Mouse (Mus musculus) embryonic facial prominence, embryonic 15.5 days (tissue): ENCODE results near the gene Gatm. TPM values are rescaled to one million over a fixed set of nuclear protein-coding genes. Genes with fewer than 3 reads are reported as not detected.
A peak's percentile ranks its signal among the peaks of the same experiment; 100 is the strongest.

Experiments
- ATAC-seq: fragments of 200-750 bp; cut with Nextera tagmentation; 2 replicates; pipeline ENCODE4 v1.8.0; 2017; ENCODE audit warnings: low read depth, moderate TSS enrichment; ENCODE audit not compliant: insufficient number of reproducible peaks, low FRiP score, low TSS enrichment
- H3K27ac ChIP-seq: fragments of 300-500 bp; sonication (generic); replicated peaks from 2 replicates; pipeline ENCODE4 v1.5.1; 2015; ENCODE audit warnings: mild to moderate bottlenecking, inconsistent platforms
- H3K27me3 ChIP-seq: fragments of 300-500 bp; sonication (generic); 2 replicates; pipeline ENCODE4 v1.6.1; 2015; ENCODE audit warnings: inconsistent platforms
- H3K36me3 ChIP-seq: fragments of 300-500 bp; sonication (generic); 2 replicates; pipeline ENCODE4 v1.6.1; 2015; ENCODE audit warnings: mild to moderate bottlenecking, inconsistent platforms
- H3K4me1 ChIP-seq: fragments of 300-500 bp; sonication (generic); 2 replicates; pipeline ENCODE4 v1.6.1; 2015; ENCODE audit warnings: inconsistent platforms
- H3K4me2 ChIP-seq: fragments of 300-500 bp; sonication (generic); replicated peaks from 2 replicates; pipeline ENCODE4 v1.6.1; 2015; ENCODE audit warnings: mild to moderate bottlenecking, inconsistent platforms
- H3K4me3 ChIP-seq: fragments of 300-500 bp; sonication (generic); replicated peaks from 2 replicates; pipeline ENCODE4 v1.5.1; 2015; ENCODE audit warnings: mild to moderate bottlenecking, inconsistent platforms
- H3K9ac ChIP-seq: fragments of 300-500 bp; sonication (generic); 2 replicates; pipeline ENCODE4 v1.6.1; 2015; ENCODE audit warnings: inconsistent platforms
- H3K9me3 ChIP-seq: fragments of 300-500 bp; sonication (generic); replicated peaks from 2 replicates; pipeline ENCODE4 v1.6.1; 2016; ENCODE audit warnings: inconsistent platforms
- WGBS: fragments of 180-500 bp; shearing (Covaris S2); methylation state at CpG from one replicate; pipeline ENCODE4 v1.1.7; 2015; 5-methylcytosine and 5-hydroxymethylcytosine counted together
- polyA plus RNA-seq: library from polyadenylated mRNA; unstranded; fragments of >200 nt; fragmentation: Nextera tagmentation; extraction: Ambion mirVana; gene quantifications from 2 replicates; pipeline ENCODE4 v1.2.1, GENCODE M21; 2015

Gene Gatm
- polyA plus RNA-seq: 42.3 and 48.4 TPM in 2 replicates

GRCm38 (mm10) chr2:122610746-122611653, at the start of gene Gatm:
Gatm (minus strand) TSS chr2:122611303.
- peaks cover 9% of the 10 kb centered on the region for H3K4me1 ChIP-seq
- peak; percentile 79 for ATAC-seq
- peak within 1 kb of the TSS; percentile 58; the same call in 1 of the 2 replicates for H3K27ac ChIP-seq

DNA sequence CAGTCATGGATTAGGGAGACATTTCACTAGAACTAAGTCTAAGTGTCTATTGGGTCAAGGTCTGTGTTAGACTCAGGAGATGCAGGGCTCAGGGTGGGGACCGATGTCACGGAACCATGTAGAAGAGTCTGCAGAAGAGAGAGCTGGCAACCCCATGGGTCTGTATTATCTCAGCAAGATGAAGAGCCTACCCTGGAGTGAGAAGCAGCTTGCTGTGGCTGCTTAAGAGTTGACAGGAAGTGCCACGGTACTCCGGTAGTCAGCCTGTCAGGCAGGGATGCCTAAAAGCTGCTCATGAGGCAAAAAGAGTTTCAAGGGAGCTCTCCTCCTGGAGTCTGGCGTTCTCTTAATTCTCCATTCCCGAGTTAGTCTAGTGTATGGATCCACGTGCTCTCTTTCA, 48.7 kb upstream of the Gatm start:
- no peak overlapping the region for H3K4me3 ChIP-seq
- no peaks in the 10 kb centered on the region for H3K9me3 ChIP-seq
- ATAC-seq: no peak
- no peaks in the 10 kb centered on the region for H3K36me3 ChIP-seq
- no peak overlapping the region for H3K27ac ChIP-seq
- no peak overlapping the region for H3K9ac ChIP-seq
- no peaks in the 10 kb centered on the region for H3K4me1 ChIP-seq
- no peak overlapping the region for H3K4me2 ChIP-seq
- 80% methylated on average over 7 of the region's 7 CpGs for WGBS
- H3K27me3 ChIP-seq: no peaks in the 10 kb centered on the region

More at GRCm38 (mm10) chr2:122610746-122611653, at the start of gene Gatm:
- H3K9ac ChIP-seq: 0 out of 2 replicates have a peak within 1 kb of the TSS, but pooled peaks have one; percentile 31
- no peaks in the 10 kb centered on the region for H3K9me3 ChIP-seq
- peak within 1 kb of the TSS; percentile 91 for H3K4me2 ChIP-seq
- H3K4me3 ChIP-seq: peak within 1 kb of the TSS; percentile 47
- 3% methylated on average over 48 of the region's 48 CpGs for whole genome bisulfite sequencing
- peaks cover 11% of the 10 kb centered on the region; the same call in 1 of the 2 replicates for H3K27me3 ChIP-seq
- H3K36me3 ChIP-seq: no peaks in the 10 kb centered on the region

DNA sequence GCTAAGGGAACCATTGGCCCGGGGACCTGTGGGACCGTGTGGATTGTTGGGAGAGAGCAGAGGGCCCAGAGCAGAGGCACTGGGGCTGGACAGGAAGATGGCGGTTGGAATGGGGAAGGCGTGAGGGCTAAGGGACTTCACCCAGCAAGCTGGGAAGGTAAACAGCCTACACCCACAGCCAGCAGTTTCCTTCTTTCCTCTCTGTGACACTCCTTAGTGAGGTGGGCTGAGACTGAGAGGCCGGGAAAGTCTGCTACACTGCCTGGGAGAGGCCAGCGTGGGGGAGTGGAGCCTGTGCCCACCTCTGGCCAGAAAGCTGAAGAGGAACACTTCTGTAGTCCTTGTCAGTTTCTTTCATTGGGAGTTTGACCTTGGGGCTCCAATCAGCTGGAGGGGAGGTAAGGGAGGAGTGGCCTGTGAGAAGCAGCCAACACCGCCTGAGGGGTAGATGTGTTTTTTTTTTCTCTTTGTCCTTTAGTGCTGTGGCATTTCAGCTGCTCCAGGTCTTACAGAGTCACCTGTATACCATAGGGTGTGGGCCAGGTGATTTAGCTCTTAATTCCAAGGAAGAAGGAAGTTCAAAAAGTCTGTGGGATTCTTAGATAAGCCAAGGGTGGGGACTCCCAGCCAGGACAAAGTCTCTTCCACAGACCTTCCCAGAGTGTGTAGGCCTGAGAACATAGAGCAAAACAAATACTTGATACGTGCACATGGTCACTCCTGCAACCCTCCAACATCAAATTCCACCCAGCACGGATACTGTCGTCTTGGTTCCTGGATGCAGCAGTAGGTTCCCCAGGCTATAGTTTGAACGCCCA, 46.8 kb upstream of the Gatm start:
- Histone ChIP-seq H3K9me3 (no peaks in the 10 kb centered on the region), H3K4me2 (no peak overlapping the region), H3K27me3 (no peaks in the 10 kb centered on the region), H3K4me1 (no peaks in the 10 kb centered on the region), H3K4me3 (no peak overlapping the region), H3K9ac (no peak overlapping the region), H3K27ac (no peak overlapping the region), H3K36me3 (no peaks in the 10 kb centered on the region)
- ATAC-seq: no peak
- WGBS: 81% methylated on average over 11 of the region's 11 CpGs

DNA sequence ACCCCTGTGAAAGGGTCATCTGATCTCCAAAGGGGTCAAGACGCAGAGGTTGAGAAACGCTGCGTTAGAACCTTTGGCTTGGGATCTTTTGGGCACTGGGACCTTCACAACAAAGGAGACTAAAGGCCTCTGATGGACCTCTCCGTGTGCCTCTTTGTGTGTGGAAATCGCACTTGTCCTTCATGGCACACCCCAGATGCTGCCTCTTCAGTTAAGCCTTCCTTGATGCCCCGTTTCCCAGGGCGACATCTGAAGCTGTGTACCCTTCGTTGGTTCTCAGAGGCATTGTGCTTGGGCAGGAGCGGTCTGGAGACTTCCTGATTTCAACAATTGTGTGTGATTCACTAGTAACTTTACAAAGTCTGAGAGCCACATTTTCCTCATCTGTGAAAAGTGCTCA, 45.7 kb upstream of the Gatm start:
- Histone ChIP-seq H3K27ac (no peak overlapping the region), H3K27me3 (no peaks in the 10 kb centered on the region), H3K4me1 (no peaks in the 10 kb centered on the region), H3K9me3 (no peaks in the 10 kb centered on the region), H3K4me2 (no peak overlapping the region), H3K9ac (no peak overlapping the region), H3K36me3 (no peaks in the 10 kb centered on the region), H3K4me3 (no peak overlapping the region)
- WGBS: 76% methylated on average over 9 of the region's 9 CpGs
- ATAC-seq: no peak

- Histone ChIP-seq H3K27ac (no peak overlapping the region), H3K27me3 (no peaks in the 10 kb centered on the region), H3K4me1 (no peaks in the 10 kb centered on the region), H3K9me3 (no peaks in the 10 kb centered on the region), H3K4me3 (no peak overlapping the region), H3K4me2 (no peak overlapping the region), H3K9ac (no peak overlapping the region), H3K36me3 (no peaks in the 10 kb centered on the region)
- 77% methylated on average over 2 of the region's 2 CpGs for WGBS
- peak; percentile 54; the same call in 1 of the 2 replicates for ATAC-seq
Observed at GRCm38 (mm10) chr2:122656052-122656451, 44.9 kb upstream of the Gatm start.

DNA sequence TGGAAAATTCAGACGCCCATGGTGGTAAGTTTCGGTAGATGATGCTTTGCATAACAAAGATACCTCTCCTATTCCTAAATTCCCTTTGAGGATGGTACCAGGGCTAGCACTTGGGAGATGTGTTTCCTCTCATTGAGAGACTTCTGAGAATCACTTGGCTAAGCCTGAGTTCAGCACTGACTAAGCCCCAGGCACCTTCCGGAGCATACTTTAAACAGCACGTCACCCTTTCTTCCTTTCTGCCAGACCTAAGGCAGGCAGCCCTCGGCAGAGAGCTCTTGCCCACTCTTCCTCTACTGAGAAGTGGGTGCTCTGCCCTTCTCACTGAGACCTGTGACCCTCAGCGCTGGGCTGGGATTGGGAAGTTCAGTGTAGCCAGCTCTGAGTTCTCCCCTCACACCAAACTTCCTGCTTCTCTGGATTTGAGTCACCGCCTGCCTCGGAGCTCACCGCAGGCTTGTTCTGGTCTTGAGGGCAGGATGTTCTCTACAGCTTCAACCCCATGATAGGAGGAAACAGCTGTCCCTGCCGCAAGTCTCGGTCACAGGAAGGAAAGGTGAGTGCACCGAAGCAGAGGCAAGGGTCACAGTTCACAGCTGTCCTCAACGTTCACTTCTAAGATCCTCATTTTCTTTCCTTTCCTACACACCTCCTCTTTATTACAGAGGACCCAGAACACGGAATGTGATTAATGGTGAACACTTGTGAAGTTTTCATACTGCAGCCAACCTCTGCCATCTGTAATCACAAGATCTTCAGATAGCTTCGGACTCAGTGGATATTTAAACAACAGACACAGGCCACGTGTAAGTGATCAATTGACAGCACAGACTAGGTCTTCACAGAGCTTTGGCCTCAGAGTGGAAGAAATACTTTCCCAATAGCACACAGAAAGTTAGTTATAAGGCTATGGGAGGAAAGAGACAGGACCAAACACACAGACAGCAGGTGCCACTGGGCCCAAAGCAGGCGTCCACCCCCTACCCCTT, 41.3 kb upstream of the Gatm start:
- Histone ChIP-seq H3K9ac (no peak overlapping the region), H3K27me3 (no peaks in the 10 kb centered on the region), H3K9me3 (no peaks in the 10 kb centered on the region), H3K4me3 (no peak overlapping the region), H3K27ac (no peak overlapping the region), H3K36me3 (no peaks in the 10 kb centered on the region), H3K4me2 (no peak overlapping the region), H3K4me1 (no peaks in the 10 kb centered on the region)
- ATAC-seq: no peak
- WGBS: 58% methylated on average over 17 of the region's 17 CpGs

DNA sequence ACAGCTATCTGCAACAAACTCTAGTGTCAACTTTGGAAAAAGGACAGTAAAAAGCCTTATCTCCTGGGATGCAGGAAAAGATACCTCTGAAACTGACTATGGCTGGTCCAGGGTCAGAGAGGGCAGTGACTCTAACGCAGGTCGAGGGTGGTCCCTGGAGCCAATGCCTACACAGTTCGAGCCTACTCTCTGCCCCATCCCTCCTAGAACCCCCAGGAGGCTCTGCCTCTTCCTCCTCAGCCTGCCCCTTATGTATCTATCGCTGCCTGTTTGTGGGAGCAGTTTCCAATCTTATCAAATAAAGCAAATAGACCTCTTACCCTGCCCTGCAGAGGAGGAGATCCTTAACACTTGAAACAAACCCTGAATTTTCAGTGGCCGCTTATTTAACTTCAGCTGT, 27.6 kb upstream of the Gatm start:
- ATAC-seq: no peak

GRCm38 (mm10) chr2:122638029-122638428, 26.9 kb upstream of the Gatm start:
- H3K27me3 ChIP-seq: peaks cover 10% of the 10 kb centered on the region
- ATAC-seq: no peak
- H3K36me3 ChIP-seq: peaks cover 1% of the 10 kb centered on the region; the same call in 1 of the 2 replicates
- H3K9me3 ChIP-seq: no peaks in the 10 kb centered on the region
- H3K27ac ChIP-seq: no peak overlapping the region
- peaks cover 5% of the 10 kb centered on the region; the same call in 1 of the 2 replicates for H3K4me1 ChIP-seq
- 29% methylated on average over 12 of the region's 12 CpGs for WGBS
- H3K4me3 ChIP-seq: peak overlapping the region; percentile 43
- H3K4me2 ChIP-seq: peak overlapping the region; percentile 82
- H3K9ac ChIP-seq: no peak overlapping the region; the same call in 1 of the 2 replicates

More for the DNA sequence above, 27.6 kb upstream of the Gatm start:
- Histone ChIP-seq H3K4me2 (no peak overlapping the region), H3K9ac (no peak overlapping the region), H3K27ac (no peak overlapping the region), H3K4me1 (peaks cover 5% of the 10 kb centered on the region; the same call in 1 of the 2 replicates), H3K9me3 (no peaks in the 10 kb centered on the region), H3K27me3 (peaks cover 10% of the 10 kb centered on the region), H3K36me3 (no peaks in the 10 kb centered on the region), H3K4me3 (no peak overlapping the region)
- WGBS: 43% methylated on average over 5 of the region's 5 CpGs

DNA sequence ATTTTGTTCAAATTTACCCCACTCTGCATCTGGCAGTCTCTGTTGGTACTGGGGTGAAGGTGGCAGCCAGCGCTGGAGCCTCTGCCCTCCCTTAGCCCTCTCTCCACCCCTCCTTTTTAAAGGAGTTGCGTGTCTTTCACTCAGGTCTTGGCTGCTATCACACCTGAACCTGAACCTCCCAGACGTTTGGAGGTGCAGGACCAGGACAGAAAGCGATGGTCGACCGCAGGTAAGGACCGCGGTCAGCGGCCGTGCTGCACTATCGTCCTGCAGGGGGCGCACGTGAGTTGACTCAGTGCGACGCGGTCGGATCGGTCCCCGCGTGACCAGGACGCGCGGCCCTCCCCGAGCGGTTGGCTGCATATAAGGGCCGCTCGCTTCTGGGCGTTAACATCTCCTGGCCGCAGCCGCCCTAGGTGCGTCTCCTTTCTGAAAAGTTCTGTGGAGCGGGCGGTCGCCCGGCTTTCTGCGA, 26.5 kb upstream of the Gatm start:
- no peak; the same call in 1 of the 2 replicates for ATAC-seq
- 1% methylated on average over 36 of the region's 36 CpGs for WGBS
- Histone ChIP-seq H3K9ac (no peak overlapping the region; the same call in 1 of the 2 replicates), H3K4me1 (peaks cover 5% of the 10 kb centered on the region; the same call in 1 of the 2 replicates), H3K27me3 (peaks cover 10% of the 10 kb centered on the region), H3K9me3 (no peaks in the 10 kb centered on the region), H3K27ac (no peak overlapping the region), H3K36me3 (peaks cover 4% of the 10 kb centered on the region; the same call in 1 of the 2 replicates), H3K4me3 (peak overlapping the region; percentile 43), H3K4me2 (peak overlapping the region; percentile 82)

GRCm38 (mm10) chr2:122636686-122637085, 25.6 kb upstream of the Gatm start, which contains the start of gene AA467197:
AA467197 (plus strand) TSS chr2:122636986.
- peak within 1 kb of the TSS; percentile 82 for H3K4me2 ChIP-seq
- WGBS: 40% methylated on average over 3 of the region's 3 CpGs
- no peaks in the 10 kb centered on the region for H3K9me3 ChIP-seq
- H3K27ac ChIP-seq: no peak within 1 kb of the TSS
- peaks cover 8% of the 10 kb centered on the region; the same call in 1 of the 2 replicates for H3K36me3 ChIP-seq
- ATAC-seq: no peak
- peak within 1 kb of the TSS; percentile 43 for H3K4me3 ChIP-seq
- H3K9ac ChIP-seq: no peak within 1 kb of the TSS; the same call in 1 of the 2 replicates
- peaks cover 14% of the 10 kb centered on the region for H3K4me1 ChIP-seq
- H3K27me3 ChIP-seq: peaks cover 10% of the 10 kb centered on the region
